Mouse (Mus musculus): ENCODE measurements at regions not wholly inside any gene's neighbourhood (a gene's known extent, or its start where the extent isn't known, plus 50 kb on each side); places are given as distances from the start of the nearest gene placed in this dataset.

DNA sequence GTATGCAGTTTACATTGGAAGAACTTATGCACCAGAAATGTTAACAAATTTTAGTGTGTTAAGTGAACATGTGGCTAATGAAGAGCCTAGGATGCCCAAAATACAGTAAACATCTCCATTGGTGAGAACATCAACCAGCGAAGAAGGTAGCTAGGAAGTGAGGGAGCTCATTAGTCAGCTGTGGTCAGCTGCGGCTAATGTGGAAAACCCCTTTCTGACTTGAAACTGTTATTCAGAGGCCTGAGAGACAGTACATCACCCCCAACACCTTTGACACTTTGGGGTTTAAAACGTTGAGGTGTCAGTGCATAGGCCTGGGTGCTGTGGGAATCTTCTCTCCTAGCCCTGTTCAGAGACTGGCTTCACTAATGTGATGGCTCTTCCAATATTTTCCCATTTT, 451.0 kb upstream of the Ptger4 start:
- TF ChIP-seq CTCF (IDR thresholded peaks at IDR 0.05; ENCODE audit: control insufficient read depth, insufficient read depth, low read length) (no peak), POLR2A (IDR thresholded peaks at IDR 0.05; ENCODE audit: borderline replicate concordance, control insufficient read depth, low read depth, low read length) (no peak)

Measured in bone marrow, adult 2 months (tissue).